Mouse (Mus musculus) cerebral cortex, adult 2 months (tissue): ENCODE results near the gene Sar1a.

ENCODE experiments used
- WGBS: fragments of 180-500 bp; shearing (Covaris S2); methylation state at CpG from one replicate; pipeline ENCODE4 v1.1.7; 2018; 5-methylcytosine and 5-hydroxymethylcytosine counted together

Gene Sar1a

GRCm38 (mm10) chr10:61689405-61689804, 9.3 kb downstream of the Sar1a start:
- 73% methylated on average over 8 of the region's 8 CpGs for WGBS

- WGBS = 65% methylated on average over 4 of the region's 4 CpGs
These were observed 13.5 kb downstream of the Sar1a start for GRCm38 (mm10) chr10:61693563-61693962.

GRCm38 (mm10) chr10:61694870-61695670, 15.0 kb downstream of the Sar1a start, which contains the start of gene Tysnd1:
Gene Tysnd1, plus strand, starts transcription at chr10:61695514.
- 1% methylated on average over 42 of the region's 42 CpGs for WGBS

GRCm38 (mm10) chr10:61695703-61696559, 15.8 kb downstream of the Sar1a start:
- WGBS = under 1% methylated on average over 111 of the region's 111 CpGs

- WGBS = 9% methylated on average over 19 of the region's 19 CpGs
These were observed 16.4 kb downstream of the Sar1a start for GRCm38 (mm10) chr10:61696560-61696823.

- 84% methylated on average over 2 of the region's 2 CpGs for WGBS
These were observed 16.9 kb downstream of the Sar1a start for GRCm38 (mm10) chr10:61697028-61697427.

- WGBS = 67% methylated on average over 4 of the region's 4 CpGs
These were observed 24.6 kb downstream of the Sar1a start for GRCm38 (mm10) chr10:61704663-61705062.

- 71% methylated on average over 6 of the region's 6 CpGs for WGBS
These were observed 26.6 kb downstream of the Sar1a start for GRCm38 (mm10) chr10:61706412-61707375.

- 90% methylated on average over 3 of the region's 3 CpGs for WGBS
These were observed 33.5 kb downstream of the Sar1a start for GRCm38 (mm10) chr10:61713601-61714000.

GRCm38 (mm10) chr10:61714146-61714545, 34.0 kb downstream of the Sar1a start:
- 90% methylated on average over 4 of the region's 4 CpGs for WGBS

GRCm38 (mm10) chr10:61714771-61715461, 34.8 kb downstream of the Sar1a start, which contains the start of gene Aifm2:
Gene Aifm2, plus strand, starts transcription at chr10:61715263.
- WGBS = 14% methylated on average over 35 of the region's 36 CpGs

- WGBS = 10% methylated on average over 11 of the region's 11 CpGs
These were observed 35.4 kb downstream of the Sar1a start for GRCm38 (mm10) chr10:61715462-61715837.

GRCm38 (mm10) chr10:61715996-61716864, 36.1 kb downstream of the Sar1a start:
- WGBS = 81% methylated on average over 7 of the region's 7 CpGs

GRCm38 (mm10) chr10:61717406-61718296, 37.6 kb downstream of the Sar1a start:
- 93% methylated on average over 12 of the region's 12 CpGs for WGBS

- 85% methylated on average over 7 of the region's 7 CpGs for WGBS
These were observed 40.2 kb downstream of the Sar1a start for GRCm38 (mm10) chr10:61720331-61720730.

GRCm38 (mm10) chr10:61722215-61722614, 42.1 kb downstream of the Sar1a start:
- 86% methylated on average over 3 of the region's 3 CpGs for WGBS

- WGBS = 68% methylated on average over 6 of the region's 6 CpGs
These were observed 43.2 kb downstream of the Sar1a start for GRCm38 (mm10) chr10:61723271-61723670.

GRCm38 (mm10) chr10:61729181-61729580, 49.1 kb downstream of the Sar1a start:
- 79% methylated on average over 11 of the region's 11 CpGs for WGBS

GRCm38 (mm10) chr10:61730171-61730570, 50.1 kb downstream of the Sar1a start:
- WGBS = 96% methylated on average over 6 of the region's 6 CpGs
